Mouse (Mus musculus) lung, postnatal 4 days (tissue): ENCODE measurements around the gene Vmn1r194.
"Not testable (repeated sequence)": the region's sequence is repeated elsewhere in the genome, so short reads cannot be mapped to it uniquely, and the experiment has no call there.

Experiments
- DNase-seq, 2 experiments: peaks; one replicate each; pipeline ENCODE4 v3.0.0; 2021

Vmn1r194 gene

GRCm38 (mm10) chr13:22243915-22244314, at the start of gene Vmn1r194:
Vmn1r194 (plus strand) TSS chr13:22244215.
- no peak for DNase-seq

- DNase-seq, result not testable (repeated sequence)
Measured at GRCm38 (mm10) chr13:22223060-22223459, 21.0 kb upstream of the Vmn1r194 start, which contains the start of gene Vmn1r193. Vmn1r193 (minus strand) TSS chr13:22223160.

GRCm38 (mm10) chr13:22270222-22270621, 26.2 kb downstream of the Vmn1r194 start, which contains the start of gene Vmn1r195:
Vmn1r195 (plus strand) TSS chr13:22270522.
- not testable (repeated sequence) for DNase-seq

GRCm38 (mm10) chr13:22271721-22272120, 27.7 kb downstream of the Vmn1r194 start:
- no peak for DNase-seq

- peak in 1 of 2 experiments; percentile 10 for DNase-seq
Measured at GRCm38 (mm10) chr13:22284578-22284977, 40.6 kb downstream of the Vmn1r194 start.

- no peak for DNase-seq
Measured at GRCm38 (mm10) chr13:22289620-22290019, 45.6 kb downstream of the Vmn1r194 start, which contains the start of gene Vmn1r196. Vmn1r196 (plus strand) TSS chr13:22289920.
